Mouse (Mus musculus) A20 (cell line): ENCODE results near the gene Yif1b.

Source experiments
- DNase-seq: peaks from one replicate; pipeline ENCODE4 v3.0.0-alpha.2; 2011; ENCODE audit warnings: low read depth, low spot score

The Yif1b gene

GRCm38 (mm10) chr7:29280801-29281200 is 42.7 kb downstream of the Yif1b start:
- DNase-seq: no peak

- DNase-seq: peak; percentile 89
These were observed 43.3 kb downstream of the Yif1b start, which contains the start of gene Spint2 for GRCm38 (mm10) chr7:29281201-29282073. Gene Spint2, minus strand, starts transcription at chr7:29281912.

- DNase-seq: no peak
These were observed 44.0 kb downstream of the Yif1b start for GRCm38 (mm10) chr7:29282074-29282554.

- no peak for DNase-seq
These were observed 45.7 kb downstream of the Yif1b start for GRCm38 (mm10) chr7:29283876-29284275.

GRCm38 (mm10) chr7:29284523-29284922 is 46.4 kb downstream of the Yif1b start:
- DNase-seq: no peak

GRCm38 (mm10) chr7:29287481-29287880 is 49.4 kb downstream of the Yif1b start:
- no peak for DNase-seq

GRCm38 (mm10) chr7:29288079-29288478 is 50.0 kb downstream of the Yif1b start:
- DNase-seq: no peak

GRCm38 (mm10) chr7:29288942-29289638 is 51.0 kb downstream of the Yif1b start, which contains the start of gene Ppp1r14a:
Gene Ppp1r14a, plus strand, starts transcription at chr7:29289308.
- DNase-seq: peak; percentile 84

- DNase-seq: no peak
These were observed 51.7 kb downstream of the Yif1b start for GRCm38 (mm10) chr7:29289856-29290255.

- no peak for DNase-seq
These were observed 52.8 kb downstream of the Yif1b start for GRCm38 (mm10) chr7:29290691-29291485.

GRCm38 (mm10) chr7:29291616-29292457 is 53.7 kb downstream of the Yif1b start:
- no peak for DNase-seq

GRCm38 (mm10) chr7:29292458-29293098 is 54.4 kb downstream of the Yif1b start:
- DNase-seq: no peak

- no peak for DNase-seq
These were observed 55.3 kb downstream of the Yif1b start for GRCm38 (mm10) chr7:29293131-29294065.

- no peak for DNase-seq
These were observed 56.1 kb downstream of the Yif1b start for GRCm38 (mm10) chr7:29294111-29294761.

GRCm38 (mm10) chr7:29295861-29296647 is 57.9 kb downstream of the Yif1b start:
- no peak for DNase-seq

- DNase-seq: peak; percentile 73
These were observed 58.9 kb downstream of the Yif1b start for GRCm38 (mm10) chr7:29296998-29297397.
